Mouse (Mus musculus) kidney, postnatal 10 days (tissue): ENCODE measurements around the gene Metap2.
A peak's percentile ranks its signal among the peaks of the same experiment; 100 is the strongest.
"Not testable (repeated sequence)": the region's sequence is repeated elsewhere in the genome, so short reads cannot be mapped to it uniquely, and the experiment has no call there.

Source experiments
- DNase-seq: peaks from one replicate; pipeline ENCODE4 v3.0.0; 2021; ENCODE audit warnings: mixed read lengths

The Metap2 gene

DNA sequence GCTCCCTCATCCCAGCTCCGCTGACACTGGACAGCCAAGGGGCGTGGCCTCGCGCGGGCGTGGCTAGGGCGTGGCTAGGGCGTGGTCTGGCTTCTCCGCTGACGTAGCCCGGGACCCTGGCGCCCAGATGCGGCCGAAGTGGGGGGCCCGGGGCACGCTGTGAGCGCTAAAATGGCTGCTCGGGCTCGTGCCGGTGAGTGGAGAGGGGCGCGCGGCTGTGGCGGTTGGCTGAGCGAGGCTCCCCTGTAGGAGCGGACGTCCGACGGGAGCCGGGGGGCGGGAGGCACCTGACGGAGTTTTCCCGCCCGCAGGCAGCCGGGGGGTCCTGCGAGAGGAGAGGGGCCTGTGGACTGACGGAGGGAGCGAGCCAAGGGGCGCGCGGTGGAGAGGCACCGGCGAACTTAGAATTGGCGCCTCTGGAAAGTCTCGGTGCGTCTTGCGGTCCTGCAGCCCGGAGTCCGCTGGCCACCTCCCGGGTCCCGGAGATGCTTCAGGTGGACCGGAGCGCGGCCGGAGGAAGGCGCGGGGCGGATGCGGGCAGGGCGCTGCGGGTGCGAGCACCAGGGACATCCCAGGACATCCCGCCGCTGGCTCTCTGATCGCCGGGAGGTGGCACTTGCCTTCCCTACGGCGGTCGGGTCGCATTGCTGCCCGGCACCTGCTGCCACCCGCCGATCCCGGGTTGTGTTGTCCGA lies 63.0 kb downstream of the Metap2 start:
- DNase-seq = peak; percentile 78

DNA sequence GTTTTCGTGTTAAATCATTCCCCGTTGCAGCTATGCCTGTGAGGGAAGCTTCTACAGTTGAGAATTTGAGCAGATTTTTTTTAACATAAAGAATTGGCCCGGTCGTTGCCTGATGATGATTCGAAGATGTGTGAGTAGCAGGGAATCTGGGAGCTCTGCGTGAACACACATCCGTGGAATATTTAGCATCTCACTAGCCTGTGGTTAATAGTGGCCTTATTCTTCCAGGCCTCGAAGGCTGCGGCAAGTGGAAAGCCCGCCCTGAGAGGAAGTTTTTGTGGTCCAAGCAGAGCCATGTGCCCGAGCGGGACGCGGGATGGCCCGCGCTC lies 63.6 kb downstream of the Metap2 start:
- DNase-seq = no peak

DNA sequence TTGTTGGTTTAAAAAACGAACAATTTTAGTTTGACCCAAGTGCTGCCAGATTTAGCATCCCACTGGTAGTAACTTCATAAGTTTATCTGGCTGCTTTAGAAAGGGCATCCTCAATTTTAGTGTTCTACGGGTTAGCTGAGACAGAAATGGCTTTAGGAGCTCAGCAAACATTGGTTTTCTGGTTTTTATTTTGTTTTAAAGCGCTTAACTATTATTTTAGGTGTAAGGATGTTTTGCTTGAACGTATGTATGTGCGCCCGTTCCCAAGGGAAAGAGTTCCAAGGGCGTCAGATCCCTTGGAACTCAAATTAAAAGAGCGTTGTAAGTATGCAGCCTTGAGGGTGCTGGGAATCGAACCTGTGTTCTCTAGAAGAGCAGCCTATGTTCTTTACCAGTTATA lies 64.1 kb downstream of the Metap2 start:
- DNase-seq = no peak

DNA sequence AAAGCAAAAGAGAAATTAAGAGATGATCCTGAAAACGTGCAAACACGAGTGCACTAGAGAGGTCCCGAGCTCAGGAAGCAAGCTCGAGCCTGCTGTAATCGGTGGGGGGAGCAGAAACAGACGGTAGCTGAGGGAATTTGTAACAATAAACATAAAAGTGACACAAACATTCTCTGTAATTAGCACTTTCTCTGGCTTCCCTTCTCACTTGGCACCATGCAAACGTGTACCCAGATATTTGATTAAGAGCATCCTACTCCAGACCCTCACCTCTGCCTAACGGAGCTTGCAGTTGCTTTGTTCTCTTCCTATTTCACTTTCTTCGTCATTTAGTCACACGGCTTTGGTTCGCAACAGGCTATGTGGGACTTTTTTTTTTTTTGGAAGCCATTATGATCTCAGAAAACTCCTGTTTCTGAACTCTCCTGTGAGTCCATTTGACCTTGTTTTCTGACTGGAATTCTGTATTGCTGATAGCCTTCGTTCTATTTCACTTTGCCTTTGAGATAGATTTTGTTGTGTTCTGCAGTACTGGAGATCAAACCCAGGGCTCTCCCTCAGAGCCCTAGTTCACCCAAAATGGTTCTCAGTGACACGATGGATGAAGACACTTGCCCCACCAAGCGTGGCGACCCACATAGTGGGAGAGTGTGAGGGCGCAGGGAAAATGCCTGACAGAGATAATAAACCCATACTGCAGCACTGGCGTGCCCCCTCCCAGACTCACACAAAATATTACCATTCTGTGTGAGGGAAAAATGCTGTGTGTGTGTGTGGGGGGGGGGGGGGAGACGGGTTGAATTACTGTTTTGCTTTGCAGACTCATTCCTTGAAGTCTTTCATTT lies 64.9 kb downstream of the Metap2 start:
- no peak for DNase-seq

DNA sequence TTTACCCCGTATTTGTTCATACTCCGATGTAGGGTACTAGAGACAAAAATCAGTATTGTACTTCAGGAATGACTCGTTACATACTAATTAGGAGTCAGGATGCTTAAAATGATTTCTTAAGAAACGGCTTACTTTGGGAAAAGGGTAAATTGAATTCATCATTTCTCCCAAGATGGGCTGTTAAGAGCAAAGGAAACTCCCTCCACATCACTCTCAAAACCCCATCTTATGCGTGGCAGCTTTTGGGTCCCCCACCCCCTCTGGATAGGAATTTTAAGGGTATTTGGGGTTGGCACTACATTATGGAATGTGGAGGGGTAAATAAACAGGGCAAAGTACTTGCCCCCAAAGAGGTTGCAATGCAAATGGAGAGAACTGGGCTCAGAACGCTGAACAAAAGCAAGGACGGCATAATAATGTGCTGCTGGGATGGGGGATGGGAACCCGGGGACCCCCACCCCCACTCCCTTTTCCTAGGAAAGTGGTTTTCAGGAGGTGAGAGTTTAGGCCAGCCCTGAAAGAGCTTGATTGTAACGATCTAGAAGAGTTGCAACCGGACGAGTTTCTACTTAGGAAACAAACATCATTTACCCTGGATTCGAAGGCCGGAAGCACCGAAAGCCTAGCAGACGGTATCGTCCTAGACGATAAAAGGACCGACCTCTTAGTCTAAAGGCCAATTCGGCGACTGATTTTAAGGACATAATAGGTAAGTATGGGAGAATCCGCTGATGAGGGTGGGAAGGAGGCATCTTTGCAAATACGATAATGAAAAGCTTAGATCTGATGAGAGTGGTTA lies 65.8 kb downstream of the Metap2 start, which contains the start of gene Usp44:
TSS of gene Usp44 (plus strand) at position 625 of the 799 bp plus-strand sequence.
- DNase-seq = no peak

DNA sequence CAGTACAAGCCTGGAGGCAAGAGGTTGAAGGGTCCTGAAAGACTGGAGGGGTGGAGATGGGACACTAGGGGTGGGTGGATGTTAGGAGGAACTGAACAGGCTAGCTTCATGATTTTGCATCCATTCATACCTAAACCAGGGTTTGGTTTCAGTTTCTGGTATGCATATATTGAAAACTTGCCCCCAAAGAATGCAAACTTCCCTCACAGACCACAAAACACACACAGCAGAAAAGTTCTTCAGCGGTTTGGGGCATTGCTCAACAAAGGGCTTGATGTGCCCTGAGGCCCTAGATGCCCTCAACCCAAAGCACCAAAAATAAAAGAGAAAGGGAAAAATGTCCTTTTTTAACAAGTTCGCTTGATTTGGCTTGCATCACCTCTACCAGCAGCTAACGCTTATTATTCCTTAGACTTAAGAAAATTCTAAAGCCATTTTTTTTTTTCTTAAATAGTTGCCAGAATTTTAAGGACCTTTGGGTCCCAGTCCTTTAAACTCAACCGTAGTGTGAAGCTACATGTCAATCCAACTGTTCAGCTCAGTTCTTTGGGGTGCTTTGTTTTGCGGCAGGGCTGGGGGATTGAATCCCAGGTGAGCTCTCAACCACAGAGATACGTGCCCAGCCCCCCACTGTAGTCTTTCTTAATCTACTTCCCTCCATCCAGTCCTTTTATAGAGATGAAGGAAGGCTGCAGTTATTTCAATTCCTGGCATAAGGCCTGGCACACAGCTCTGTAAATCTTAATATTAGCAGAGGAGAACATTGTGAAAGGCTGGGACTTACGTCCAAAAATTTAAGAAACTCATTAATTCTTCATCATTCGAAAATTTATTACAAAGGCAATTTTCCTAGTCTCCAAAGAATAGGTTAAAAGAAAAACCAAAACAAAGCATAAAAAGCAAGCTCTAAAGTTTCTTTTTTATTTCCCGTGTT lies 66.7 kb downstream of the Metap2 start:
- no peak for DNase-seq

DNA sequence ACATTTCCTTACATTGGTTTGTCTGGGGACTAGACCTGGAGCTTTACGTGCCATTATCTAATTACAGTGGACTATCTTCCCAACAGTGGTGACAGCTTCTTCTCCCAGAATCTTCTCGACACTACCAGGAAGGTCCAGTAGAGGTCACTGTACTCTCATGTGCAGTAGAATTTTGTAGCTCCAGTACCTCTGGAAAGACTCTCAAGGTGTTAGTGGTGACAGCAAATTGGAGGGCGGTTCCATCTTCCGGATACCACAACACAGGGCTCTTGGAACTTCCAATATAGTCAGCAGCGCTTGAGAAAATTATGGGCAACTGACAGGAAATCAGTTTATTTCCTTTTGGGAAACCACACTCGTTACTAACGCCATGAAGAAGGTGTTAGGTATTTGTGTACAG lies 78.2 kb downstream of the Metap2 start:
- peak; percentile 78 for DNase-seq

DNA sequence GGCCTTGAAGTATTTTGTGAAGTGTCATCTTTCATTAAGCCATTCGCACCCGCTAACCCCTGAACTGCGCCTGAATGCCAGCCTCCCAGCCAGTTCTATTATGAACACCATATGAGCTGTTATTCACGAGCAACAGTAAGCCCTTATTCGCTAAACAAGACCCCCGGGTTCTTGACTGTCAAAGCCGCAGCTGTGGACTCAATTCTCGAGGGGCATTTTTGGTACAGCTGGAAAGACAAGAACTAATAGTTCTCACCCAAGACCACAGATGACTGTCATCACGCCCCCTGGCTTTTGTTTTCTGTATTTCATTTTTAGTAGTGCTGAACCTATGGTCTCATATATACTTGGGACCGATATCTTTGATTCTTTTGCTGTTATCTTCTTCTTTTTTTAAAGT lies 83.1 kb downstream of the Metap2 start:
- DNase-seq = no peak

DNA sequence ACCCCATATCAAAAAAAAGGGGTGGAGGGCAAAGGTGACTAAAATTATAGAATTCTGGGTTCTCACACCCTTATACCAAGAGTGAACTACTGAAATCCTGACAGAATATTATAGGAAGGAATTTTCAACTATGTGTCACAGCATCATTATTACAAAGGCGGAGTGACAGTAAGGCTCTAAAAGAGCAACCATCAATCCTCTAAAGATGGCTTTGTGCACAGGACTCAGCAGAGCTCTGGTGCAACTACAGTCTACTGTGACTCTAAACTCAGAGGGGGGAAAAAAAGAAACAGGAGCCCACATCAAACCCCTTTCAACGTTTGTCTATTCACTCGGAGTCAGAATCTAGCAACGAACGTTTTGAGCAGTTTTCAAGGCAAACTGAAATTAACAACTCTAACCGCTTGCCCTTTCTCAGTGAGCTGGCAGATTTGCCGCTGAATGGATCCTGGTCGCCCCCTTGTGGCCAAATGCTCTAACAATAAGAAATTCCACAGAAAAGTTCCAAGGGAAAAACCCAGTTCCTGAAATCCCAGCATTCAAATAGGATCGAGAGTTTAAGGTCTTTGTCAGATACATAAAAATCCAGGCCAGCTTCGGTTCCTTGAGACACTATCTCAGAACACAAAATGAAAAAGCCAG lies 84.0 kb downstream of the Metap2 start:
- peak; percentile 88 for DNase-seq

DNA sequence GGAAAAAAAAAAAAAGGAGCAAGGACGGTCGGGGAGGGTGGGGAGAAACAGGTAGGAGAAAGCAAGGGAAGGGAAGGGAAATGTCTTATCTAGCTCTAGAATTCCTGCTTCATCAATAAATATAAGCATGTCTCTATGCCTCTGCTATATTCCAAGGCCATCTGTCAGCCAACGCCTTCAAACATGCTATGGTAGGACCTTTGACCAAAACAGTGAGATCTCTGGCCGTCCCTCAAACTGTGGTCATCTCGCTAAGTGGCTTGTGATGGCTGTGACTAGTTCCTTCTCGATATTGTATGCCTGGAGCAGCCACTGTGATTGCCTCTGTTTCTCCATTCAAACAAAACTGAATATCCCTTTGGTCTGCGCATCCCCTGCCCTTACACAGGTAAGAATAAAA lies 84.8 kb downstream of the Metap2 start:
- DNase-seq = no peak

DNA sequence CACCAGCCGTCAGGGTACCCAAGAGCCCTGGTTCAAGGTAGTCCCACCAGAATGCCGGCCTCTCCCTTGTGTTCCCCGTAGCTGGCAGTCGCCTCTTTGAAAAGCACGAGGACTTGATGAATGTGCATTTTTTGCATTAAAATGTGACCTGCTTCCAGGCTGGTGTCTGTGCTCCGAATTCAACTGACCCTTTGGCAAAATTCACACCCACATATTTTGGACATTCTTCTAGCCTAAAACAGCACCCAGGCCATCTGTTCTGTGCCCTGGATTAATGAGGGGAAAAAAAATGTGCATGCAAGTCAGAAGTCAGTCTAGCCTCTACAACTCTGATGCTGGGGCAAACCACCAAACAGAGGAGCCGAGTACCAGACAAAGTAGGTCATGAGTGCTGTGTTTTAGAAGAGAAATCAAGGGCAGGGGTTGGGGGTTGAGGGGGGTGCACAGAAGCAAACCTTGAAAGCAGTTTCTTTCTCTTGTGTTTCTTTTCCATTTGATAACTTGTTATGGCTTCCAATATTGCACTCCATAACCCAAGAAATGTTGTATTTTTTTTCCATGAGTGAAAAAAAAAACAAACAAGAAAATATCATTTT lies 86.2 kb downstream of the Metap2 start:
- DNase-seq = no peak

DNA sequence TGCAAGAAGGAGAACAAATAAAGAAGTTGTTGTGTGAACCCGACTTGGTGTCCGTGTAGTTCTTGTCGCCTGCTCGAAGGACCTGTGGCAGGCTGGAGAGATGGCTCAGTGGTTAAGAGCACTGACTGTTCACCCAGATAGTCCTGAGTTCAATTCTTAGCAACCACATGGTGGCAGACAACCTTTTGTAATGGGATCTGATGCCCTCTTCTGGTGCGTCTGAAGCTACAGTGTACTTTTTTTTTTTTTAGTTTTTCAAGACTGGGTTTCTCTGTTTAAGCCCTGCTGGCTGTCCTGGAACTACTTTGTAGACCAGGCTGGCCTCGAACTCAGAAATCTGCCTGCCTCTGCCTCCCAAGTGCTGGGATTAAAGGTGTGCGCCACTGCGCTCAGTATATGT lies 87.5 kb downstream of the Metap2 start:
- not testable (repeated sequence) for DNase-seq
